Mouse (Mus musculus) hindbrain, embryonic 16.5 days (tissue): ENCODE measurements at regions not wholly inside any gene's neighbourhood (a gene's known extent, or its start where the extent isn't known, plus 50 kb on each side); places are given as distances from the start of the nearest gene placed in this dataset.
"Not testable (repeated sequence)": the region's sequence is repeated elsewhere in the genome, so short reads cannot be mapped to it uniquely, and the experiment has no call there.

Source experiments
- ATAC-seq: fragments of 200-750 bp; cut with Nextera tagmentation; 2 replicates; pipeline ENCODE4 v1.8.0; 2017; ENCODE audit warnings: moderate TSS enrichment, moderate library complexity
- H3K27ac ChIP-seq: fragments of 300-500 bp; sonication (generic); 2 replicates; pipeline ENCODE4 v1.5.1; 2014; ENCODE audit warnings: low read depth, mild to moderate bottlenecking, control low read depth, low read length, moderate library complexity
- H3K27me3 ChIP-seq: fragments of 300-500 bp; sonication (generic); replicated peaks from 2 replicates; pipeline ENCODE4 v1.6.1; 2014; ENCODE audit warnings: low read length; ENCODE audit not compliant: control insufficient read depth, insufficient read depth
- H3K36me3 ChIP-seq: fragments of 300-500 bp; sonication (generic); 2 replicates; pipeline ENCODE4 v1.6.1; 2014; ENCODE audit warnings: mild to moderate bottlenecking, low read length, moderate library complexity, mixed read lengths; ENCODE audit not compliant: control insufficient read depth, insufficient read depth
- H3K4me1 ChIP-seq: fragments of 300-500 bp; sonication (generic); 2 replicates; pipeline ENCODE4 v1.6.1; 2014; ENCODE audit warnings: low read depth, low read length; ENCODE audit not compliant: control insufficient read depth, insufficient read depth
- H3K4me2 ChIP-seq: fragments of 300-500 bp; sonication (generic); 2 replicates; pipeline ENCODE4 v1.6.1; 2014; ENCODE audit warnings: mild to moderate bottlenecking, low read length, control low read depth, moderate library complexity
- H3K4me3 ChIP-seq: fragments of 300-500 bp; sonication (generic); 2 replicates; pipeline ENCODE4 v1.5.1; 2014; ENCODE audit warnings: mild to moderate bottlenecking, low read length, control low read depth, moderate library complexity
- H3K9ac ChIP-seq: fragments of 300-500 bp; sonication (generic); 2 replicates; pipeline ENCODE4 v1.6.1; 2014; ENCODE audit warnings: low read depth, mild to moderate bottlenecking, control low read depth, low read length, moderate library complexity
- H3K9me3 ChIP-seq: fragments of 300-500 bp; sonication (generic); 2 replicates; pipeline ENCODE4 v1.6.1; 2014; ENCODE audit warnings: mild to moderate bottlenecking, low read length, moderate library complexity; ENCODE audit not compliant: control insufficient read depth
- WGBS: fragments of 180-500 bp; shearing (Covaris S2); extraction: QIAGEN DNeasy Blood & Tissue Kit; methylation state at CpG from one replicate; pipeline ENCODE4 v1.1.7; 2014; 5-methylcytosine and 5-hydroxymethylcytosine counted together

- 91% methylated on average over 2 of the region's 2 CpGs for WGBS
- Histone ChIP-seq H3K27me3 (no peaks in the 10 kb centered on the region), H3K36me3 (no peaks in the 10 kb centered on the region), H3K4me3 (no peak overlapping the region), H3K4me1 (no peaks in the 10 kb centered on the region), H3K9ac (no peak overlapping the region), H3K9me3 (no peaks in the 10 kb centered on the region), H3K27ac (no peak overlapping the region), H3K4me2 (no peak overlapping the region)
- no peak for ATAC-seq
Measured at GRCm38 (mm10) chr17:66206074-66206473, 82.8 kb downstream of the Ddx11 start.

- WGBS = 74% methylated on average over 6 of the region's 6 CpGs
- not testable (repeated sequence) for H3K4me1 ChIP-seq, H3K27ac ChIP-seq, H3K27me3 ChIP-seq, H3K4me3 ChIP-seq, H3K9me3 ChIP-seq, H3K36me3 ChIP-seq, H3K4me2 ChIP-seq, ATAC-seq, H3K9ac ChIP-seq
Measured at GRCm38 (mm10) chr17:66207653-66208497, 84.6 kb downstream of the Ddx11 start.

- not testable (repeated sequence) for H3K4me1 ChIP-seq, H3K9me3 ChIP-seq, H3K4me2 ChIP-seq, H3K27me3 ChIP-seq, H3K36me3 ChIP-seq, H3K27ac ChIP-seq, H3K9ac ChIP-seq, H3K4me3 ChIP-seq
- 43% methylated on average over 3 of the region's 6 CpGs for WGBS
- peak; percentile 82 for ATAC-seq
Measured at GRCm38 (mm10) chr17:66208803-66209515, 85.6 kb downstream of the Ddx11 start.

- Histone ChIP-seq H3K4me2 (no peak overlapping the region), H3K4me1 (no peaks in the 10 kb centered on the region), H3K4me3 (no peak overlapping the region), H3K27me3 (no peaks in the 10 kb centered on the region), H3K9me3 (no peaks in the 10 kb centered on the region), H3K9ac (no peak overlapping the region), H3K36me3 (no peaks in the 10 kb centered on the region), H3K27ac (no peak overlapping the region)
- ATAC-seq = no peak
- 92% methylated on average over 7 of the region's 7 CpGs for WGBS
Measured at GRCm38 (mm10) chr17:66211561-66211960, 88.2 kb downstream of the Ddx11 start.

GRCm38 (mm10) chr17:66212616-66213015, 89.3 kb downstream of the Ddx11 start:
- Histone ChIP-seq H3K27ac (no peak overlapping the region), H3K4me2 (no peak overlapping the region), H3K9me3 (no peaks in the 10 kb centered on the region), H3K27me3 (no peaks in the 10 kb centered on the region), H3K36me3 (no peaks in the 10 kb centered on the region), H3K4me1 (no peaks in the 10 kb centered on the region), H3K9ac (no peak overlapping the region), H3K4me3 (no peak overlapping the region)
- no peak for ATAC-seq
- 96% methylated on average over 9 of the region's 9 CpGs for WGBS

GRCm38 (mm10) chr17:66218321-66218720, 95.0 kb downstream of the Ddx11 start:
- no peak overlapping the region for H3K4me2 ChIP-seq
- WGBS = 94% methylated on average over 6 of the region's 6 CpGs
- no peaks in the 10 kb centered on the region for H3K9me3 ChIP-seq
- H3K36me3 ChIP-seq = no peaks in the 10 kb centered on the region
- H3K4me1 ChIP-seq = no peaks in the 10 kb centered on the region
- no peak overlapping the region for H3K27ac ChIP-seq
- no peak for ATAC-seq
- H3K27me3 ChIP-seq = no peaks in the 10 kb centered on the region
- H3K4me3 ChIP-seq = no peak overlapping the region
- no peak overlapping the region for H3K9ac ChIP-seq

GRCm38 (mm10) chr17:66219669-66220435, 96.5 kb downstream of the Ddx11 start:
- WGBS = 59% methylated on average over 16 of the region's 16 CpGs
- 0 out of 2 replicates have a peak, but pooled peaks have one; percentile 22 for ATAC-seq
- no peaks in the 10 kb centered on the region; the same call in 1 of the 2 replicates for H3K4me1 ChIP-seq

GRCm38 (mm10) chr17:66221256-66221655, 97.9 kb downstream of the Ddx11 start:
- H3K4me3 ChIP-seq = no peak overlapping the region
- peak; percentile 73; the same call in 1 of the 2 replicates for ATAC-seq

More at GRCm38 (mm10) chr17:66219669-66220435, 96.5 kb downstream of the Ddx11 start:
- Histone ChIP-seq H3K4me3 (no peak overlapping the region), H3K9ac (no peak overlapping the region), H3K36me3 (no peaks in the 10 kb centered on the region), H3K9me3 (no peaks in the 10 kb centered on the region), H3K27me3 (no peaks in the 10 kb centered on the region), H3K4me2 (no peak overlapping the region), H3K27ac (no peak overlapping the region)

GRCm38 (mm10) chr17:66223711-66224110, 100.4 kb downstream of the Ddx11 start:
- WGBS = 58% methylated on average over 13 of the region's 13 CpGs

More at GRCm38 (mm10) chr17:66221256-66221655, 97.9 kb downstream of the Ddx11 start:
- WGBS = 9% methylated on average over 8 of the region's 8 CpGs
- Histone ChIP-seq H3K4me1 (no peaks in the 10 kb centered on the region; the same call in 1 of the 2 replicates), H3K27me3 (no peaks in the 10 kb centered on the region), H3K4me2 (no peak overlapping the region), H3K27ac (no peak overlapping the region), H3K9me3 (no peaks in the 10 kb centered on the region), H3K9ac (no peak overlapping the region), H3K36me3 (no peaks in the 10 kb centered on the region)

More at GRCm38 (mm10) chr17:66223711-66224110, 100.4 kb downstream of the Ddx11 start:
- H3K4me1 ChIP-seq = no peaks in the 10 kb centered on the region; the same call in 1 of the 2 replicates
- no peaks in the 10 kb centered on the region for H3K9me3 ChIP-seq
- no peak overlapping the region for H3K9ac ChIP-seq
- H3K4me3 ChIP-seq = no peak overlapping the region
- no peak for ATAC-seq
- no peak overlapping the region for H3K27ac ChIP-seq
- H3K4me2 ChIP-seq = no peak overlapping the region
- no peaks in the 10 kb centered on the region for H3K27me3 ChIP-seq
- H3K36me3 ChIP-seq = no peaks in the 10 kb centered on the region
